ENCODE assay signal across 8 mouse cellular contexts in the genomic region with DNA sequence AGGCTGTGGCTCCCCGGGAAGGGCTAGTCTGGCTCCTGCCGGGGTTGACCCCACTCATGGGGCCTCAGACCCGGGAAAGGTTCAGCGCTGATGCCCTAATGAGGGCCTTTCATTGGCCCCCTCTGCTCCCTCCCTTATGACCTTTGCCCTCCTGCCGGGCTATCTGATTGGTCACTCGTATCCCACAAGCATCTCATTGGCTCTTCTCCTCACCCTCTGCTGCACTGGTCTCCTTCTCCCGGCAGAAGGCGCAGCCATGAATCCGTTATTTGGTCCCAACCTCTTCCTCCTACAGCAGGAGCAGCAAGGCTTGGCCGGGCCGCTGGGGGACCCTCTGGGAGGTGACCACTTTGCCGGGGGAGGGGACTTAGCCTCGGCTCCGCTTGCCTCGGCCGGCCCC. TPM values are rescaled to one million over a fixed set of nuclear protein-coding genes. Genes with fewer than 3 reads are reported as not detected.
DNase-seq lines count a peak whose midpoint lies in the region; ATAC-seq lines count a peak whose summit lies in the region.

A gene (plus strand): TSS at position 241 of the 400 bp plus-strand sequence.

- H3K9me3 ChIP-seq in embryonic facial prominence, embryonic 12.5 days, result no peaks in the 10 kb centered on the region
- no peaks in the 10 kb centered on the region for H3K9me3 ChIP-seq in limb, embryonic 11.5 days (ENCODE audit: control insufficient read depth, low read length)
- H3K9me3 ChIP-seq in midbrain, embryonic 13.5 days, result no peaks in the 10 kb centered on the region

- H3K4me3 ChIP-seq in embryonic facial prominence, embryonic 12.5 days, result peak within 1 kb of the TSS; percentile 74
- H3K4me3 ChIP-seq in limb, embryonic 11.5 days (ENCODE audit: low read depth, low read length), result peak within 1 kb of the TSS; percentile 86
- peak within 1 kb of the TSS; percentile 71 for H3K4me3 ChIP-seq in midbrain, embryonic 13.5 days (replicated peaks)

- peak within 1 kb of the TSS; percentile 93 for H3K27ac ChIP-seq in embryonic facial prominence, embryonic 12.5 days
- H3K27ac ChIP-seq in limb, embryonic 11.5 days (replicated peaks; ENCODE audit: low read depth, low read length), result peak within 1 kb of the TSS; percentile 86
- H3K27ac ChIP-seq in midbrain, embryonic 13.5 days, result peak within 1 kb of the TSS; percentile 87

- H3K36me3 ChIP-seq in embryonic facial prominence, embryonic 12.5 days, result peaks cover 45% of the 10 kb centered on the region
- H3K36me3 ChIP-seq in limb, embryonic 11.5 days (ENCODE audit: control insufficient read depth, insufficient read depth, low read length), result peaks cover 23% of the 10 kb centered on the region
- peaks cover 46% of the 10 kb centered on the region for H3K36me3 ChIP-seq in midbrain, embryonic 13.5 days

- peak within 1 kb of the TSS; percentile 88 for H3K9ac ChIP-seq in embryonic facial prominence, embryonic 12.5 days
- H3K9ac ChIP-seq in limb, embryonic 11.5 days (ENCODE audit: low read length), result peak within 1 kb of the TSS; percentile 89
- H3K9ac ChIP-seq in midbrain, embryonic 13.5 days (replicated peaks), result peak within 1 kb of the TSS; percentile 93

- peak; percentile 92 for ATAC-seq in embryonic facial prominence, embryonic 12.5 days (ENCODE audit: insufficient number of reproducible peaks, insufficient read depth, low FRiP score, low TSS enrichment)
- ATAC-seq in limb, embryonic 11.5 days (ENCODE audit: insufficient number of reproducible peaks, low FRiP score, low TSS enrichment, low read depth), result peak; percentile 94
- ATAC-seq in midbrain, embryonic 13.5 days, result peak; percentile 96

- peak within 1 kb of the TSS; percentile 93 for H3K4me2 ChIP-seq in embryonic facial prominence, embryonic 12.5 days (replicated peaks)
- H3K4me2 ChIP-seq in limb, embryonic 11.5 days (ENCODE audit: low read depth, severe bottlenecking), result peak within 1 kb of the TSS; percentile 96
- peak within 1 kb of the TSS; percentile 89 for H3K4me2 ChIP-seq in midbrain, embryonic 13.5 days (replicated peaks)

- 0% methylated on average over 16 of the region's 16 CpGs for WGBS in embryonic facial prominence, embryonic 12.5 days
- under 1% methylated on average over 16 of the region's 16 CpGs for WGBS in limb, embryonic 11.5 days
- under 1% methylated on average over 16 of the region's 16 CpGs for WGBS in midbrain, embryonic 13.5 days

- H3K27me3 ChIP-seq in embryonic facial prominence, embryonic 12.5 days, result no peaks in the 10 kb centered on the region
- H3K27me3 ChIP-seq in limb, embryonic 11.5 days (ENCODE audit: control insufficient read depth, insufficient read depth, low read length), result no peaks in the 10 kb centered on the region
- no peaks in the 10 kb centered on the region for H3K27me3 ChIP-seq in midbrain, embryonic 13.5 days

- H3K4me1 ChIP-seq in embryonic facial prominence, embryonic 12.5 days, result peaks cover 34% of the 10 kb centered on the region
- peaks cover 22% of the 10 kb centered on the region; the same call in 1 of the 2 replicates for H3K4me1 ChIP-seq in limb, embryonic 11.5 days (ENCODE audit: control insufficient read depth, insufficient read depth, low read length)
- H3K4me1 ChIP-seq in midbrain, embryonic 13.5 days (replicated peaks), result peaks cover 47% of the 10 kb centered on the region

- DNase-seq in 416B (ENCODE audit: low read depth), result peak; percentile 90
- peak; percentile 91 to 92 for DNase-seq in adrenal gland, postnatal 36 days
- peak; percentile 100 for DNase-seq in heart, adult 11 months
- DNase-seq in kidney, adult 18-20 months, result peak; percentile 90
- DNase-seq in limb, embryonic 11.5 days (ENCODE audit: low spot score), result peak; percentile 95
- DNase-seq in spleen, adult 12 weeks (ENCODE audit: low spot score), result peak; percentile 73

RNA-seq across cellular contexts. Expression of the gene that starts here (rescaled TPM):
- total RNA-seq in adrenal gland, postnatal 36 days (2021), result 10 to 100 TPM; 18.4 to 21.8 TPM
- 19.1 and 24.0 TPM in 2 replicates for polyA plus RNA-seq in embryonic facial prominence, embryonic 12.5 days (2016; fragmentation: Nextera tagmentation; extraction: Ambion mirVana)
- polyA plus RNA-seq in limb, embryonic 11.5 days (2014; fragmentation: Nextera tagmentation; extraction: Ambion mirVana), result 12.7 and 14.5 TPM in 2 replicates
- polyA plus RNA-seq in midbrain, embryonic 13.5 days (2015; fragmentation: Nextera tagmentation; extraction: Ambion mirVana), result 14.9 and 19.3 TPM in 2 replicates

Comparison
In these comparisons a context has a peak if more than half of its experiments do, and no peak if none do; other contexts are left out.
1. Peak in every context shown above with its lines: DNase-seq, ATAC-seq, H3K4me3 ChIP-seq and H3K27ac ChIP-seq.